Mouse (Mus musculus) urinary bladder, postnatal 36 days (tissue): Measurements from ENCODE around the gene Man1b1.

Experiments used
- DNase-seq, 2 experiments: peaks; one replicate each; pipeline ENCODE4 v3.0.0; 2022; ENCODE audit warnings: low spot score in 2 of 2, mixed read lengths in 1 of 2

Gene Man1b1

DNA sequence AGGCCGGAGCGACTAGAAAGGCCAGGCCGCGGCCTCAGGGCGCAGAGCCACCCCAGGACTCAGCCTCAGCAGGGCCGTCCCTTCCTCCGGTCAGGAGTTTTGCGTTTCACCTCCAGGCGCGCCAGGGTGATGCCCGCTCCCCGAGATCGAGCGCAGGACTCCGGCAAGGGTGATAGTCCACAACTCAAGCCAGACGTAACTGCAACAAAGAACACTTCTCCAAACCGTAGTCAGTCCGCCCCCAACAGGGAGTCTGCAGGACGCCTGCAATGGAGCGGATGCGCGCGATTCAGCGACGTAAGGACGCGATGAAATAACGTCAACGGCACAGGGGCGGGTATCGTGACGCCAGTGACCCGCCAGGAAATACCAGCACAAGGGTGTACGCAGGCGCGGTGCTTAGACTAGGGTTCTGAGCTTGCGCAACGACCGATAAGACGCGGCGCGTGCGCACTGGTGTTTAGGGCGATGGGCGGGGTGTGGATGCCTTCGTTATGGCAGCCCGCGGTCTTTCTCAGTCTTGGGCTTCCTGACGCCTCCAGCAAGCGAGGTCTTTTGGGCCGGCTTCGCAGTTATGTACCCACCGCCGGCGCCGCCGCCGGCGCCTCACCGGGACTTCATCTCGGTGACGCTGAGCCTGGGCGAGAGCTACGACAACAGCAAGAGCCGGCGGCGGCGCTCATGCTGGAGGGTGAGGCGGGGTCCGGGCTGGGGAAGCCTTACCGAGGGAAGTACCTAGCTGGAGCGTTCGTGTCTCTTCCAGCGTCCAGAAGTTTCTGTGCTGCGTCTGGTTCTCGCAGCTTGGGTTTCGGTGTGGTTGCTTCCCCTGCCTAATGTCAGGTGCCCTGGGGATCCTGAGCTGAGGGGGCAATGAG lies at the start of gene Man1b1:
TSS of gene Man1b1 (plus strand) at position 53 of the 875 bp plus-strand sequence.
- peak; percentile 99 for DNase-seq

DNA sequence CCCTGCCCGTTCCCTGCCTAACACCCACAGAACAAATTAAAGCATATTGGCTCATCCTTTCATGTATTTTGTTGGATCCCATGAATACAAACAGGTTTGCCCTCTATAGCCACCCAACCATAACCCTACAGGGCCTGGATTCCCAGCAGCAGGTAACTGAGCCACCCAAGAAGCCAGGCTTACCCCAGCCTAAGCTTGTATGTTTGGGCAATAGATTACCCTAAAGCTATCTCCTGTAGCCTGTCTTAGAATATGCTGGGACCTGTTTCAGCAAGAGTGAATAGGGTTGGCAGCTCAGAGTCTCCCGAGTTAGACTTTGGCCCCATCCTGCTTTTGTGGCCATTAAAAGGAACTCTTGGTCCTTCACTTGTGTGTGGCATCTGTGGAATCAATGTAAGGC lies 46.6 kb upstream of the Man1b1 start:
- no peak for DNase-seq

- no peak for DNase-seq
Observed at GRCm38 (mm10) chr2:25286314-25286713, 45.8 kb upstream of the Man1b1 start.

GRCm38 (mm10) chr2:25286837-25287636 lies 45.1 kb upstream of the Man1b1 start:
- DNase-seq, result peak; percentile 67 to 76

GRCm38 (mm10) chr2:25287927-25288649 lies 44.0 kb upstream of the Man1b1 start, which contains the start of gene Tmem210:
Gene Tmem210 (plus strand): TSS chr2:25288145.
- no peak for DNase-seq

- DNase-seq, result no peak
Observed at GRCm38 (mm10) chr2:25288734-25289345, 43.3 kb upstream of the Man1b1 start.

- peak; percentile 47 to 51 for DNase-seq
Observed at GRCm38 (mm10) chr2:25289651-25290050, 42.5 kb upstream of the Man1b1 start, which contains the start of gene Lrrc26. Gene Lrrc26 (plus strand): TSS chr2:25289915.

DNA sequence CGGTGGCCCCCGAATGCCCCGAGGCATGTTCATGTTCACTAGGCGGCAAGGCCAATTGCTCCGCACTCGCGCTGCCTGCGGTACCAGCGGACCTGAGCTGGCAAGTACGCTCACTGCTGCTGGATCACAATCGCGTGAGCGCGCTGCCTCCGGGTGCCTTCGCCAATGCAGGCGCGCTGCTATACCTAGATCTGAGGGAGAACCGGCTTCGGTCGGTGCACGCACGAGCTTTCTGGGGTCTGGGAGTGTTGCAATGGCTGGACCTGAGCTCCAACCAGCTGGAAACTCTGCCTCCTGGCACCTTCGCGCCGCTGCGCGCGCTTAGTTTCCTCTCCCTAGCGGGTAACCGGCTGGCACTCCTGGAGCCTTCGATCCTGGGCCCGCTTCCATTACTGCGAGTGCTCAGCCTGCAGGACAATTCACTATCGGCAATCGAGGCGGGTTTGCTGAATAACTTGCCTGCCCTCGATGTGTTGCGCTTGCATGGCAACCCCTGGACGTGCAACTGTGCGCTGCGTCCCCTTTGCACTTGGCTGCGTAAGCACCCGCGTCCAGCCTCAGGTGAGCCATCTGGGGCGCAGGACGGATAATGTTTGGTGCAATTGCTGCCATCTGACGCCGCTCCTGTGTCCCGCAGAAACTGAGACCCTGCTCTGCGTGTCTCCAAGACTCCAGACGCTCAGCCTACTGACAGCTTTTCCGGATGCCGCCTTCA lies 41.9 kb upstream of the Man1b1 start:
- DNase-seq, result peak in 1 of 2 experiments; percentile 22

- DNase-seq, result no peak
Observed at GRCm38 (mm10) chr2:25290816-25291130, 41.4 kb upstream of the Man1b1 start.

- peak in 1 of 2 experiments; percentile 21 for DNase-seq
Observed at GRCm38 (mm10) chr2:25291184-25292053, 40.7 kb upstream of the Man1b1 start.

GRCm38 (mm10) chr2:25292054-25292544 lies 40.0 kb upstream of the Man1b1 start:
- DNase-seq, result no peak

GRCm38 (mm10) chr2:25292856-25293255 lies 39.3 kb upstream of the Man1b1 start:
- peak; percentile 64 to 69 for DNase-seq

DNA sequence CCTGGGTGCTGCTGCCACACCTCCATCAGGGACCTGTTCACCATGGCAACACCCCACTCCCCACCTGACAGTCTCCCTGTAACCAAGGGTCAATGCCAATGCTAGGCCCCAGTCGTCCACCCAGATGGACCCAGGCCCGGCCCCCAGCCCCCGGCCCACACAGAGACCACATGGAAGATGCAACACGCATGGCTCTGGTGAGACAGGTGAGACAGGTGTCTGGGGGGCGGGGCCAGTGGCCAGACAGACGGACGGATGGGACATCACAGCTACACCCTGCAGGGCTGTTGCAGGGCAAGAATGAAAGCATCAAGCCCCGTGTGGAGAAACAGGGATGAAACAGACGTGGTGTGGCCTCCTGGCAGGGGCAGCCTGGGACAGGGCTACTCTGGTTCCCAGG lies 38.4 kb upstream of the Man1b1 start:
- no peak for DNase-seq

DNA sequence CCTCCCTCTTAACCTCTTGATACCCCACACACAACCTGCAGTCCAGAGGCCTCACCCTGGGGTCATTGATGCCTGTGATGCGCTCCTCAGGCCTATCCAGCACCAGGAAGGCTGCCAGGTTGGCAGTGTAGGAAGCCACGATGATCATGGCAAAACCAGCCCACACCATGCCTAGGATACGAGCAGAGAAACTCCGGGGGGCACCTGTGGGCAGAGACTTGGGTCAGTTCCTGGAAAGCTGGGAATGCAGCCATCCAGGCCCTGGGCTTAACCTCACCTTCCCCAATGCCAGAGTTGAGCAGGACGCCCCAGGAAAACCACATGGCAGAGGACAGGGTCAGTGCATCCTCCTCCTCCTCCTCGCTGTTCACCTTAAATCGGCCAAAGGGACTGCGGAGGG lies 35.0 kb upstream of the Man1b1 start:
- DNase-seq, result no peak

- no peak for DNase-seq
Observed at GRCm38 (mm10) chr2:25298046-25298445, 34.1 kb upstream of the Man1b1 start.

GRCm38 (mm10) chr2:25303452-25303851 lies 28.7 kb upstream of the Man1b1 start:
- DNase-seq, result no peak

GRCm38 (mm10) chr2:25303931-25304656 lies 28.0 kb upstream of the Man1b1 start:
- no peak for DNase-seq

DNA sequence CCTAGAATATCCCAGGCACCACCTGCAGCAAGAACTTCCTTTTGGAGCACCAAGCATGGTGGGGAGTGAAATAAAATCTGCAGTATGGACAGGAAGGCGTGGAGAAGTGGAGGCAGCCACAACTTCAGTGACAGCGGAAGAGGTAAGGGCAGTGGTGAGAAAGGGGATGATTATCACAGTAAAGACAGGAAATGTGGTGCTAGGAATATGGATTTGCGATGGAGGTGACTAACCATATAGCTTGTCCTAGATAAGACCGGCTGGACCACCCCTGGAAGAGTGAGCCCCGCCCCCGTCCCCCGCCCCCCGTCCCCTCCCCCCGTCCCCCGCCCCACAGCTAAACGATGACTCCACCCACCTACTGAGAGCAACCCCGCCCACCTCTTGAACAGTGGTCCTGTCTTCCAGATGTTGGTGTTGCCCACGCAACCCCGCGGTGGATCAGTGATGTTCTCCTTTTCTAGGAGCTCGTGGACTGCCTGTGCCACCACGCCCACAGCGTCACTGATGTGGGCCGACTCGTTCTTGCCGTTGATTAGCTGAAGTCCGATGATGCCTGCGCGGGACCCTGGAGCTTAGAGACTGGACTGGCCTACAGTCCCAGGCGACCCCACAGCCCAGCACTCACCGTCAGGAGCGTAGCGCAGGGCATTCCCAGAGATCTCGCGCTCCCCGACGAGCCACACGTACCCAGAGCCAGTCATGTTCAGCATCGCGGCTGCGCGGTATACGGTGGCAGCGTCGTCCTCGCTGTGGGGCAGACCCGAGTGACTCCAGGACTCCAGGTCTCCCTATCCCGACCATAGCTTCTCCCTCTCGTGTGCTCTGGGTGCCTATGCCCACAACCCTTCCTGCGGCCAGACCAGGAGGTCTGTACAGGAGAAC lies 27.2 kb upstream of the Man1b1 start:
- no peak for DNase-seq
